Mouse (Mus musculus) lung, adult 10 weeks (tissue): Measurements from ENCODE around the gene S100z. TPM values are rescaled to one million over a fixed set of nuclear protein-coding genes. Genes with fewer than 3 reads are reported as not detected.

Experiments
- polyA plus RNA-seq: library from polyadenylated mRNA; stranded (reverse); fragments of 350-450 nt; fragmentation: Illumina TruSeq; extraction: RNeasy Lipid Tissue Mini Kit (QIAGEN cat#74804); gene quantifications from one replicate; pipeline ENCODE4 v1.2.3, GENCODE M21; 2014; ENCODE audit warnings: low read depth, low replicate concordance; ENCODE audit not compliant: insufficient read depth

The S100z gene
- polyA plus RNA-seq: 0.94 TPM

GRCm38 (mm10) chr13:95478671-95479413, at the start of gene S100z:
S100z (minus strand) TSS chr13:95478721.

GRCm38 (mm10) chr13:95524674-95525491, 46.4 kb upstream of the S100z start, which contains the start of gene F2rl1:
F2rl1 (minus strand) TSS chr13:95525227.

GRCm38 (mm10) chr13:95444824-95445223, 33.7 kb downstream of the S100z start, which contains the start of gene Crhbp:
Crhbp (minus strand) TSS chr13:95444924.

Other genes with a start within 250 kb of the S100z start
- 21.1 TPM for gene Pde8b, start 228.4 kb downstream of the S100z start, polyA plus RNA-seq
- gene Zbed3, start 155.1 kb downstream of the S100z start, polyA plus RNA-seq: 8.1 TPM
- gene Aggf1, start 103.4 kb downstream of the S100z start, polyA plus RNA-seq: 19.1 TPM
- not detected for gene Crhbp, start 33.8 kb downstream of the S100z start, polyA plus RNA-seq
- gene F2rl1, start 46.5 kb upstream of the S100z start, polyA plus RNA-seq: 7.2 TPM
- 100 TPM for gene F2r, start 139.8 kb upstream of the S100z start, polyA plus RNA-seq
- gene F2rl2, start 218.1 kb upstream of the S100z start, polyA plus RNA-seq: 0.68 TPM